Mouse (Mus musculus): ENCODE results near the gene Epha1. TPM values are rescaled to one million over a fixed set of nuclear protein-coding genes. Genes with fewer than 3 reads are reported as not detected.

The Epha1 gene
- total and polyA plus RNA-seq, 3 experiments = not detected

DNA sequence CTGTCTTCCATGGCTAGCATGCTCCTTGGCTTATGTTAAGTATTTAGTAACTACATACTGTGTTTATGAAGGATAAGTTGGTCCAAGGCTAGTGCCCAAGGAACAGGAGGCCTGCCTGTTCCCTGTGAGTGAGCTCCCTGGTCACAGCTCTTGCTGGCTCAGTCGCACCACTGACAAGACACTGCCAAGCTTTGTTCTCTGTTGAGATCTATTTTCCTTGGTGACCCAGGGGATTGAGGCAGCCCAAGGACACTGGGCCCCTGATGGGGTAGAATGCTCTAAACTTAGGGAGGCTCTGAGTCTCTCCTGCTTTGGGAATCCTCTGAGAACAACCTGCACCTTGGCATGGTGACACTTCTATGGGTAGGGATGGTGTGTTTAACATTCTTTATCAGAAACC is 11.0 kb downstream of the Epha1 start:
- H3K4me1 ChIP-seq (ENCODE audit: control insufficient read depth in 1 of 2, insufficient read depth in 2 of 2) = no peaks in the 10 kb centered on the region
- dilution Hi-C loops (cut with MboI; ENCODE audit: extremely low pct_ligation_motif_present, extremely low pct_unique_long_range_greater_than_20kb, low sequenced_read_pairs) = no loop called here
- H3K27ac ChIP-seq (ENCODE audit: insufficient read depth, low read depth) = no peak overlapping the region
- TF ChIP-seq HCFC1 (IDR thresholded peaks at IDR 0.05; ENCODE audit: low read depth, low read length) = no peak
- TF ChIP-seq ELF1 (IDR thresholded peaks at IDR 0.05; ENCODE audit: low read depth, low read length) = no peak
- TF ChIP-seq UBTF (IDR thresholded peaks at IDR 0.05; ENCODE audit: low read depth, low read length) = no peak
- no peak for TF ChIP-seq MAX (IDR thresholded peaks at IDR 0.05; ENCODE audit: low read length)
- no peak overlapping the region for H3K4me3 ChIP-seq (replicated peaks in 1 of 3; ENCODE audit: low read depth in 2 of 3, low read length in 2 of 3, poor library complexity in 1 of 3)
- peaks cover 2 to 21% of the 10 kb centered on the region in 2 experiments for H3K36me3 ChIP-seq (replicated peaks in 1 of 2; ENCODE audit: control insufficient read depth in 1 of 2, insufficient read depth in 1 of 2, low read length in 1 of 2)
- H3K27me3 ChIP-seq (replicated peaks) = no peaks in the 10 kb centered on the region
- H3K9ac ChIP-seq (ENCODE audit: insufficient read depth, low read depth) = no peak overlapping the region
- H3K79me2 ChIP-seq (replicated peaks; ENCODE audit: control insufficient read depth, extremely low read depth, insufficient read depth, poor library complexity, severe bottlenecking) = no peaks in the 10 kb centered on the region
- in situ Hi-C loops (cut with MboI; ENCODE audit: low pct_ligation_motif_present, low pct_unique_long_range_greater_than_20kb, low sequenced_read_pairs) = no loop called here
- no peak for DNase-seq (ENCODE audit: extremely low read depth)
- H3K9me3 ChIP-seq (replicated peaks; ENCODE audit: low read length) = no peaks in the 10 kb centered on the region
- no peak overlapping the region for H3K4me2 ChIP-seq (ENCODE audit: insufficient read depth, low read depth, poor library complexity, severe bottlenecking)

DNA sequence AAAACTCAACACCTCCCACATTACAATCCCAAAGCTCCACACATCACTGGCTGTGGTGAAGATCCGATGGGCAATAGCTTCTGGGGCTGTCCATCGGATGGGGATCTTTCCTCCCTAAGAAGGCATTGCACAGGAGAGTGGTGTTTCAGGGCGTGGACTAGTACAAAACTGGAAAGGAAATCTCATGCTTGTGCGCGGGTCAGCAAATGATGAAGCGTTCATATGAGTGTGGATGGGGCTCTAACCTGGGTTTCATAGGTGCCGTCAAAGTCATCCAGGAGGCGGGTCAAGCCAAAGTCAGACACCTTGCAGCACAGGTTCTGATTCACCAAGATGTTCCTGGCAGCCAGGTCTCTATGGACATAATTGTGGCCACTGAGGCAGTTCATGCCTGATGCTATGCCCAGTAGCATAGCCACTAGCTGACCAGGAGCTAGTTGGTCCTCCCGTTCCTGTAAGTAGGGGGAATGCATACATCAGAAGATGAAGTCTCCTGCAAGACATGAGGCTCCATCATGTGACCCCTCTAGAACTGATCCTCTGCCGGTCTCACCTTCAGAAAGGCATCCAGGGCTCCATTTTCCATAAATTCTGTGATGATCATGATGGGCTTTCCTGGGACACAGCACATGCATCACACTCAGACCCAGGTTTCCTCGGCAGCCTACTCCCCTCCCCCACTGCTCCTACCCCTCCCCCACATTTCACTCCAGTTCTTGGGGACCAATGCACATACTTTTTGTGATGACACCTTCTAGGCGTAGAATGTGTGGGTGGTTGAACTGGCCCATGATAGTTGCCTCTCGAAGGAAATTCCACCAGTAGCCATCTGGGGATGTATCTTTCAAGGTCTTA is 11.8 kb downstream of the Epha1 start:
- in situ Hi-C loops (cut with MboI; ENCODE audit: low pct_ligation_motif_present, low pct_unique_long_range_greater_than_20kb, low sequenced_read_pairs) (no loop called here), dilution Hi-C loops (cut with MboI; ENCODE audit: extremely low pct_ligation_motif_present, extremely low pct_unique_long_range_greater_than_20kb, low sequenced_read_pairs) (no loop called here)
- no peaks in the 10 kb centered on the region for H3K9me3 ChIP-seq (replicated peaks; ENCODE audit: low read length)
- no peak for TF ChIP-seq ZC3H11A (IDR thresholded peaks at IDR 0.05; ENCODE audit: low read depth, low read length)
- no peak for TF ChIP-seq USF1 (IDR thresholded peaks at IDR 0.05; ENCODE audit: low read depth, low read length)
- no peak for TF ChIP-seq CHD1 (IDR thresholded peaks at IDR 0.05; ENCODE audit: low read depth, low read length)
- no peak for TF ChIP-seq PAX5 (IDR thresholded peaks at IDR 0.05; ENCODE audit: low read length)
- no peak for TF ChIP-seq NRF1 (IDR thresholded peaks at IDR 0.05; ENCODE audit: low read depth, low read length)
- TF ChIP-seq USF2 (conservative IDR thresholded peaks at IDR 0.05; ENCODE audit: low read depth, low read length) = no peak
- no peak for TF ChIP-seq SIN3A (IDR thresholded peaks at IDR 0.05; ENCODE audit: low read length)
- TF ChIP-seq RAD21 (IDR thresholded peaks at IDR 0.05; ENCODE audit: low read depth, low read length) = no peak
- TF ChIP-seq POLR2A (IDR thresholded peaks at IDR 0.05; ENCODE audit: low read depth, low read length) = no peak
- TF ChIP-seq MAFK (IDR thresholded peaks at IDR 0.05; ENCODE audit: insufficient replicate concordance, low read length) = no peak
- TF ChIP-seq GABPA (IDR thresholded peaks at IDR 0.05; ENCODE audit: insufficient replicate concordance, low read depth, low read length) = no peak
- TF ChIP-seq MAX (IDR thresholded peaks at IDR 0.05; ENCODE audit: low read length) = no peak
- no peak for TF ChIP-seq UBTF (IDR thresholded peaks at IDR 0.05; ENCODE audit: low read depth, low read length)
- TF ChIP-seq BHLHE40 (IDR thresholded peaks at IDR 0.05; ENCODE audit: low read depth, low read length) = no peak
- no peak for TF ChIP-seq RCOR1 (conservative IDR thresholded peaks at IDR 0.05; ENCODE audit: low read depth, low read length)
- TF ChIP-seq MXI1 (IDR thresholded peaks at IDR 0.05; ENCODE audit: low read depth, low read length) = no peak
- no peak overlapping the region for H3K9ac ChIP-seq (ENCODE audit: insufficient read depth, low read depth)
- no peaks in the 10 kb centered on the region for H3K27me3 ChIP-seq (replicated peaks)
- H3K36me3 ChIP-seq (replicated peaks in 1 of 2; ENCODE audit: control insufficient read depth in 1 of 2, insufficient read depth in 1 of 2, low read length in 1 of 2) = peaks cover 4 to 28% of the 10 kb centered on the region in 2 experiments
- H3K4me2 ChIP-seq (ENCODE audit: insufficient read depth, low read depth, poor library complexity, severe bottlenecking) = no peak overlapping the region
- no peaks in the 10 kb centered on the region for H3K79me2 ChIP-seq (replicated peaks; ENCODE audit: control insufficient read depth, extremely low read depth, insufficient read depth, poor library complexity, severe bottlenecking)
- no peak overlapping the region for H3K27ac ChIP-seq (ENCODE audit: insufficient read depth, low read depth)
- no peak for DNase-seq (ENCODE audit: extremely low read depth)
- H3K4me3 ChIP-seq (replicated peaks in 1 of 3; ENCODE audit: low read depth in 2 of 3, low read length in 2 of 3, poor library complexity in 1 of 3) = no peak overlapping the region
- H3K4me1 ChIP-seq (ENCODE audit: control insufficient read depth in 1 of 2, insufficient read depth in 2 of 2) = no peaks in the 10 kb centered on the region

All from CH12.LX (cell line).